Mouse (Mus musculus) MEL (cell line): ENCODE results near the gene F2.

Source experiments
- CHD2 ChIP-seq: IDR thresholded peaks from 2 replicates; pipeline ENCODE4 v1.6.1; 2011; ENCODE audit warnings: low read length, improper control_type of control experiment
- CTCF ChIP-seq, 3 experiments: IDR thresholded peaks in 2 of 3; conservative IDR thresholded peaks in 1 of 3; 2 replicates each; pipeline ENCODE4 v1.5.1; 2011 to 2012; ENCODE audit warnings: low read length in 3 of 3, low read depth in 2 of 3, mild to moderate bottlenecking in 2 of 3, improper control_type of control experiment in 1 of 3, inconsistent platforms in 1 of 3, mixed read lengths in 1 of 3, moderate library complexity in 1 of 3; ENCODE audit not compliant: control insufficient read depth in 1 of 3, insufficient read depth in 1 of 3, poor library complexity in 1 of 3, severe bottlenecking in 1 of 3
- EP300 ChIP-seq, 2 experiments: IDR thresholded peaks; 2 replicates each; pipeline ENCODE4 v1.6.1; 2011; ENCODE audit warnings: improper control_type of control experiment in 2 of 2, low read length in 2 of 2, low read depth in 1 of 2, mild to moderate bottlenecking in 1 of 2
- HCFC1 ChIP-seq: IDR thresholded peaks from 2 replicates; pipeline ENCODE4 v1.6.1; 2012; ENCODE audit warnings: low read depth, mild to moderate bottlenecking, inconsistent platforms, low read length, improper control_type of control experiment, moderate library complexity

DNA sequence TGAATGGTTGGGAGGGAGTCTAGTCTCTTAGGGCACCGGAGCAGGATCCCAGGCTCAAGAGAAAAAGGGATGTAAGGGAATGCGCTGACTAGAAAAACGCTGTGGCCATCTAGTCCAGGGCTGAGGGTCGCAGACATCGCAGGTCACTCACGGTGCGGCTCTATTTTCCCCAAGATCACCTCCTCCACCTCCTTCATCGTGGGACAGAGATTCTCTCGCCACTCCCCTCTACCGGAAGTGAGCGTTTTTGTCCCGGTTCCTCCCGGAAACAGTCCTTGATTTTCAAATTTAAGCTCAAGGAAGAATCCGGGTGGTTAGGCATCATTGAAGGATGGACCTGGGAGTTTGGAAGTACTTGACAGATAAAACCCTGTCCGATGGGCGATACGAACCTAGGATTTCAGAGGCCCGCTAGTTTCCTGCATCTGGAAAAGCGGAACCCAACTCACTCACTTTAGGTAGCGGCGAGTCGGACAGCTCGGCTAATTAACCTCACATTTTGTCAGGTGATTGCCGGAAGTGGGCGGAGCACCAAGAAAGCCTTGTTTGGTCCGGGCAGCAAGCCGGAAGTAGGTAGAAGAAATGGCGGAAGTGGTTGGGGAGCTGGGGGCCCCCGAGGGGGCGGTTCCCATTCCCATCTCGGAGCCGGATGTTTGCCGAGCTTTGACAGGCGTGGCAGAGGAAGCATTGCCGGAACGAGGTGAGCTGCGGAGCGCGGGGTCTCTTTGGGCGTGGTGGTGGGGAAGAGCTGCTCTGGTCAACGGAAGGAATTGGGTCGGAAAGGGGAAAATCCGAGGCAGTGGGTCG is 13.5 kb upstream of the F2 start, which contains the start of the genes Zfp408 and Arhgap1:
- TF ChIP-seq CTCF (IDR thresholded peaks at IDR 0.05 in 2 of 3, conservative IDR thresholded peaks at IDR 0.05 in 1 of 3; ENCODE audit: control insufficient read depth in 1 of 3, insufficient read depth in 1 of 3, low read depth in 2 of 3, low read length in 3 of 3, poor library complexity in 1 of 3, severe bottlenecking in 1 of 3) (no peak), HCFC1 (peak; percentile 96), CHD2 (no peak), EP300 (IDR thresholded peaks at IDR 0.05; ENCODE audit: low read depth in 1 of 2, low read length in 2 of 2) (peak in 1 of 2 experiments; percentile 58; a peak in 1 of 4 replicates)
